Mouse (Mus musculus) adrenal gland, postnatal 0 days (tissue): ENCODE data around the gene Usp15. TPM values are rescaled to one million over a fixed set of nuclear protein-coding genes. Genes with fewer than 3 reads are reported as not detected.

ENCODE experiments used
- microRNA-seq: library from miRNA; unstranded; fragments of <30 nt; microRNA quantifications from one replicate; pipeline ENCODE4, GENCODE M21; 2016; ENCODE audit warnings: borderline replicate concordance; ENCODE audit not compliant: insufficient number of aligned reads
- polyA plus RNA-seq: library from polyadenylated mRNA; unstranded; fragments of >200 nt; fragmentation: Nextera tagmentation; extraction: Ambion mirVana; gene quantifications from 2 replicates; pipeline ENCODE4 v1.2.1, GENCODE M21; 2015

Gene Usp15
- polyA plus RNA-seq: 41.8 and 58.1 TPM in 2 replicates

DNA sequence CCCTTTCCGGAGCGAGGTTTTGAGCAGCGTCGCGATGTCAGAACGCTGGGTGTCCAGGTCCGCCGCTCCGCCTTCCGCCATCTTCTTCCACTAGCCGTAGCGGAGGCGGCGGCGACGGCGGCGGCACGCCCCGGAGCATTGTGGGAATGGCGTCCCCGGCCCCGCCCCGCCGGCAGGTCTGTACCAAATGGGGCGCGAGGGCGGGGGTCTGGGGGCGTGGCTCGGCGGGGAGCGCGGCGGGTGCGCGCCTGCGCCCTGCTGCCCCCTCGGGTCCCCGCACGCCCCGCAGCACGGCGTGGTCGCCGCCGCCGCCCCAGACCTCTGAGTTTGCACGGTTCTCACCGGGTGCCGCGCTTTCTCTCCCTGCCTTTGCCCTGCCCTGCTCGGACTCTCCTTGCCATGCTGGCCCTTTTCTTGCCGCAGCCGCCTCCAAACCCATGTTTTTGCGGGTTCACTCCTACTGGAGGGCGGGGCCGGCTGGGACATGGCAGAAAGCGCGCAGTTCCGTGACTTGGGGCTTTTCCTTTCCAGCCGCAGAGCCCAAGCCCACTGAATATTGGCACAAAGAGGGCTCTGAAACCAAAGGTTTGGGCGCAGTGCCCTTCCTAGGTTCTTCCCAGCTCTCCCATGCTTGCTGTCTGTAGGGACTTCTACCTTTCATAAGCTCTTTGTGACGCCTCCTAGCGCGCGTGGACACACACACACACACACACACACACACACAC, at the start of gene Usp15:
Gene Usp15, minus strand, starts transcription at position 161 of the 725 bp plus-strand sequence.

DNA sequence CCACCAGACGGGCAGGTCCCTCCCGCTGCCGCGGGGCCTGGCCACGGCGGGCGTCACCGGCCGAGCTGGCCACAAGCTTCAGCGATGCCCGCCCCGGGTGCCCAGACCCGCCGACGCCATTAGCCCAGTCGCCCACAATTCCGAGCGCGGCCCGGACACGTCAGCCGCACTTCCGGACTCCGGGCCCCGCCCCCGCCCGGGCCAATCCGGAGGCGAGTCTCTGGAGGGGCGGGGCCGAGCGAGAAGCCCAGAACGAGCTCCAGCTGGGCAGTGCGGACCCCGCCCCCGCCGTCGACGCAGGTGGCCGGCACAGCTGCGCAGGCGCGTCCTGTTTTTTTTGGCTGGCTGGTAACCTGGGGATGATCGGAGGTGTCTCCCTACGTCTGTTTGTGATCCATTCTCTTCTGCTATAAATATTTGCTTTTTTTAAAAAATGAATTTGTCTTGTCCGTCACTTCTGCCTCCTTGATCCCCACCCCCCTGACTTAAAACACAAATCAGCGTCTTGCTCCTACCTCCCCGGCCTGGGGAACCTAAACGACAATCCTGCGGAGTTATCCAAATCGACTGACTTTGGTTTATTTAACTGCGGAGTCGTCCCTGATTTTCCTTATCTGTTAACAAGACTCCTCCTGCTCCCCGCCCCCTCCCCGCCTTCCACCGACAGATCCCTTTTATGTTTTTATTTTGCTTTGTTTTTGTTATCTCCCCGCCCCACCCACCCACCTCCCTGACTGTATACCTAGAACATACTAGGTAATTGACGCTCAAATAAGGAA, 120.4 kb downstream of the Usp15 start, which contains the start of gene Mon2:
Gene Mon2, minus strand, starts transcription at position 261 of the 779 bp plus-strand sequence.

Small RNAs within 50 kb of the gene (microRNA-seq; reads per million reads assigned to microRNA genes)
- 1.1 reads per million for gene Gm27920

Other genes starting within 250 kb of the Usp15 start
- gene Mon2, start 120.5 kb downstream of the Usp15 start, polyA plus RNA-seq: 13.7 and 21.4 TPM in 2 replicates
- 1.6 and 1.8 TPM in 2 replicates for gene Fam19a2, start 67.0 kb upstream of the Usp15 start, polyA plus RNA-seq